Mouse (Mus musculus) gastrocnemius, postnatal 25 days (tissue): ENCODE measurements around the gene Ccnb1ip1. TPM values are rescaled to one million over a fixed set of nuclear protein-coding genes. Genes with fewer than 3 reads are reported as not detected.
"Not testable (repeated sequence)": the region's sequence is repeated elsewhere in the genome, so short reads cannot be mapped to it uniquely, and the experiment has no call there.

Experiments used
- DNase-seq: peaks from one replicate; pipeline ENCODE4 v3.0.0; 2022
- long read RNA-seq, 2 experiments: library from polyadenylated mRNA; stranded (forward); transcript quantifications; one replicate each; pipeline ENCODE4 v2.0.0; 2021
- total RNA-seq, 2 experiments: library from RNA; stranded (reverse); gene quantifications; 1 replicate in 1 of 2; 2 replicates in 1 of 2; pipeline ENCODE4 v1.2.3; 2021

Gene Ccnb1ip1
- not detected for total RNA-seq
- long read RNA-seq, experiment 1: 0 reads
- long read RNA-seq, experiment 2: 0 reads

GRCm38 (mm10) chr14:50807487-50808072, at the start of gene Ccnb1ip1, which contains the start of gene Parp2:
Ccnb1ip1 (minus strand) TSS chr14:50807732.
Parp2 (plus strand) TSS chr14:50807841.
- peak; percentile 94 for DNase-seq

- no peak for DNase-seq
Observed at GRCm38 (mm10) chr14:50855788-50856187, 48.3 kb upstream of the Ccnb1ip1 start.

- DNase-seq: no peak
Observed at GRCm38 (mm10) chr14:50837236-50837635, 29.7 kb upstream of the Ccnb1ip1 start.

GRCm38 (mm10) chr14:50834435-50834834, 26.9 kb upstream of the Ccnb1ip1 start:
- DNase-seq: no peak

- DNase-seq: no peak
Observed at GRCm38 (mm10) chr14:50833964-50834363, 26.4 kb upstream of the Ccnb1ip1 start.

GRCm38 (mm10) chr14:50829878-50830277, 22.3 kb upstream of the Ccnb1ip1 start:
- no peak for DNase-seq

GRCm38 (mm10) chr14:50826579-50826978, 19.0 kb upstream of the Ccnb1ip1 start:
- no peak for DNase-seq

GRCm38 (mm10) chr14:50824219-50824618, 16.7 kb upstream of the Ccnb1ip1 start:
- DNase-seq: no peak

- no peak for DNase-seq
Observed at GRCm38 (mm10) chr14:50823240-50823639, 15.7 kb upstream of the Ccnb1ip1 start.

GRCm38 (mm10) chr14:50813060-50813459, 5.5 kb upstream of the Ccnb1ip1 start:
- DNase-seq: no peak

- DNase-seq: not testable (repeated sequence)
Observed at GRCm38 (mm10) chr14:50806469-50806868, 1.1 kb downstream of the Ccnb1ip1 start.

GRCm38 (mm10) chr14:50804683-50805082, 2.8 kb downstream of the Ccnb1ip1 start:
- no peak for DNase-seq

- DNase-seq: no peak
Observed at GRCm38 (mm10) chr14:50802843-50803562, 4.5 kb downstream of the Ccnb1ip1 start.

- no peak for DNase-seq
Observed at GRCm38 (mm10) chr14:50802441-50802840, 5.1 kb downstream of the Ccnb1ip1 start.

- no peak for DNase-seq
Observed at GRCm38 (mm10) chr14:50799502-50800259, 7.9 kb downstream of the Ccnb1ip1 start.

- no peak for DNase-seq
Observed at GRCm38 (mm10) chr14:50798512-50798911, 9.0 kb downstream of the Ccnb1ip1 start.

GRCm38 (mm10) chr14:50796464-50796863, 11.1 kb downstream of the Ccnb1ip1 start:
- no peak for DNase-seq

- DNase-seq: no peak
Observed at GRCm38 (mm10) chr14:50795965-50796364, 11.6 kb downstream of the Ccnb1ip1 start.

GRCm38 (mm10) chr14:50795261-50795935, 12.1 kb downstream of the Ccnb1ip1 start:
- no peak for DNase-seq

GRCm38 (mm10) chr14:50788157-50788556, 19.4 kb downstream of the Ccnb1ip1 start:
- no peak for DNase-seq

GRCm38 (mm10) chr14:50785251-50785637, 22.3 kb downstream of the Ccnb1ip1 start, which contains the start of gene Ttc5:
Ttc5 (minus strand) TSS chr14:50785519.
- DNase-seq: peak; percentile 81
